Mouse (Mus musculus): Measurements from ENCODE around the gene Crk.

GRCm38 (mm10) chr11:75658311-75658710, 20.7 kb upstream of the Crk start:
- no peak for TF ChIP-seq CTCF (IDR thresholded peaks at IDR 0.05; ENCODE audit: borderline replicate concordance, extremely low read depth, insufficient read depth, insufficient read length)
- TF ChIP-seq POLR2A (IDR thresholded peaks at IDR 0.05; ENCODE audit: borderline replicate concordance, extremely low read depth, insufficient read depth, insufficient read length, poor library complexity, severe bottlenecking): no peak

All from brain, embryonic 14.5 days (tissue).